Mouse (Mus musculus): ENCODE results near the gene Galt. TPM values are rescaled to one million over a fixed set of nuclear protein-coding genes. Genes with fewer than 3 reads are reported as not detected.
"Not testable (repeated sequence)": the region's sequence is repeated elsewhere in the genome, so short reads cannot be mapped to it uniquely, and the experiment has no call there.

Gene Galt
- total RNA-seq, 2 experiments from 2014 or later: 45.6 to 52.0 TPM

- intact Hi-C loops (cut with DNase I); DNase-seq: not testable (repeated sequence)
Observed at GRCm38 (mm10) chr4:41772946-41773345, 17.9 kb downstream of the Galt start.

- peak; percentile 64 to 71 for DNase-seq
Observed at GRCm38 (mm10) chr4:41773502-41773901, 18.5 kb downstream of the Galt start.

DNA sequence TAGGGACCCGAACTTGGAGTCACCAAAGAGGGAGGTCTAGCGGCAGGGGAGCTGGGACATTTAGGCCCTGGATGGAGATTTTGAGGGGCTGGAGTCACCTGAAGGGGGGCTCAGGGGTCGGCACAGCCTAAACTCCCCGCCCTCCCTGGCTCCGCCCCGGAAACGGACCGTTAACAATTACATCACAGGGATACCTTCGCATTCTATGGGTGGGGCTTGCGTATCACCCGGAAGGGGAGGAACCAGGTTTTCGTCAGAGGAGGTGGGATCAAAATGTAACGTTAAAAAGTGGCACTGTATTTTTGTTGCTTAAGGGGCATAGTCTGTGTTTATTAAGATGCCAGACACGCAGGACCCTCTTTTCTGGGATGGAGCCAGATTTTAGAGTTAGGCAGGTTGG lies 19.0 kb downstream of the Galt start, which contains the start of gene Ccl27a:
Ccl27a (minus strand) TSS at position 246 of the 400 bp plus-strand sequence.
- intact Hi-C loops (cut with DNase I): not testable (repeated sequence)
- DNase-seq: peak; percentile 60 to 70

More at GRCm38 (mm10) chr4:41773502-41773901, 18.5 kb downstream of the Galt start:
- intact Hi-C loops (cut with DNase I): not testable (repeated sequence)

DNA sequence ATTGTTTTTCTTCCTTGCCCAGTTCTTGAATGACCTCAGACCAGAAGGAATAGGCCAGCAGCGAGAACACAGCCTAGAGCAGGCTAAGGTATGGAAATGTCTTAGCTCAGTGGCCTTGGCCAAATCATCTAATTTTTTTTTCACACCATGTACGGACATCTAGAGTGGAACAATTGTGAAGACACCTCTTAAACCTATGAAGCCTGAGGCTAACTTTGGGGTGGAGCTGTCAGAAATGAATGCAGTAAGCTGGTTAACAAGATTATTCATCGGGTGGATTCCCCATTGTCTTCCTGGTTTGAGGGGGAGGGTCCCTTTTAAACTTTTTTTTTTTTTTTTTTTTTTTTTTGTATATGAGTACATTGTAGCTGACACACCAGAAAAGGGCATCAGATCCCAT lies 19.5 kb downstream of the Galt start:
- intact Hi-C loops (cut with DNase I); DNase-seq: not testable (repeated sequence)

DNA sequence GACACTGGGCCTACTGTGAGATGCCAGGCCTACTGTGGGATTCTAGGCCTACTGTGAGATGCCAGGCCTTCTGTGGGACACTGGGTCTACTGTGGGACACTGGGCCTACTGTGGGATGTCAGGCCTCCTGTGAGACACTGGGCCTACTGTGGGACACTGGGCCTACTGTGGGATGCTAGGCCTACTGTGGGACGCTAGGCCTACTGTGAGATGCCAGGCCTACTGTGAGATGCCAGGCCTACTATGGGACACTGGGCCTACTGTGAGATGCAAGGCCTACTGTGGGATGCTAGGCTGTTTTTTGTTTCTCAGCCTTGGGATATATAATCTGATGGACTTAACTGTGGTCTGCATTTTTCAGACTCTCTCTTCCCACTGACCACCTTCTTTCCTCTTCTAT lies 20.8 kb downstream of the Galt start:
- intact Hi-C loops (cut with DNase I); DNase-seq: not testable (repeated sequence)

DNA sequence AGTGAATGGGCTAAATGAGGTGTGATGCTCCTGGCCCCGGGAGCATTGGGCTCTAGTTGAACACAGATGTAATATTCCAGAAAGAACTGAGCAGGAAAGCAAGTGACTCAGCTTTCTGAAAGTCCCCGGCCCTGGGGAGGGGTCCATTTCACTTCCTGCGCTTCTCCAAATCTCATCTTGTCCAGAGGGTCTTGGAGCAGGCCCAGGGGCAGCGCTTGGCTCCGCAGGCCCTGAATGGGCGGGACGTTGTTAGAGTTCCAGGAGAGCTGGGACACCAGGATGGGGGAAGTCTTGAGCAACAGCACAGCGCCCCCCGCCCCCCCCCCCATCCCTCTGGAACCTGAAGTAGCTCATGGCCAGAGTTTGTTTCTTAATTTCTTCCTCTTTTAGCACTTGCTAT lies 26.2 kb downstream of the Galt start:
- intact Hi-C loops (cut with DNase I); DNase-seq: not testable (repeated sequence)

- intact Hi-C loops (cut with DNase I); DNase-seq: not testable (repeated sequence)
Observed at GRCm38 (mm10) chr4:41781748-41782485, 26.9 kb downstream of the Galt start.

DNA sequence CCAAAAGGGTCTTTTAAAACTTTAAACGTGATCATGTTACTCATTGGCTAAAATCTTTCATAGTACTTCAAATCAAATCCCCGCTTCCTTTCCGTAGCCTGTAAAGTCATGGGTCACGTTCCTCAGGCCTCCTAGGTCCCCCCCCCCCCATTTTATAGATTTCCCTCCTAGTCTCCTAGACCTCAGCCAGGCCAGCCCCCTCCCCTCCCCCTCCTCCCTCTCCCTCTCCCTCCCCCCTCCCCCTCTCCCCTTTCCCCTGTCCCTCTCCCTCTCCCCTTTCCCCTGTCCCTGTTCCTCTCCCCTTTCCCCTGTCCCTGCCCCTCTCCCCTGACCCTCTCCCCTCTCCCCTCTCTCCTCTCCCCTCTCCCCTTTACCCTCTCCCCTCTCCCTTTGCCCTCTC lies 27.7 kb downstream of the Galt start:
- intact Hi-C loops (cut with DNase I); DNase-seq: not testable (repeated sequence)

DNA sequence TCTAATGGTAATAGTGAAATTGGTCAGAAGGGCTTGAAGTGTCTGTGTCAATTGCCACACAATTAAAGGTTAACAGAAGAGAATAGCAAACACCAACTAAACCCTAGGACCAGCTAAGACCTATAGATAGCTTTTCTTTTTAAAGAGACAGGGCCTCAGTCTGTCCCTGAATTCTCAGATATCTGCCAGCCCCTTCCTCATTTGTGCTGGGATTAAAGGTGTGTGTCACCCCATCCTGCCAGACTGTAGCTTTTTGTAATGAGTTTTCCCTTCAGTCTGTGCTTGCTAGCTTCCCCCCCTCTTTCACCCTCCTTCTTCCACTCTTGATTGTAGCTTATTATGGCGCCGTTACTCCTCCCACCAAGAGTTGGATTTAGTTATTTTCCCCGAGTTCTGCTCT lies 28.2 kb downstream of the Galt start:
- DNase-seq; intact Hi-C loops (cut with DNase I): not testable (repeated sequence)

Other genes starting within 250 kb of the Galt start
- gene 1110017D15Rik, start 237.9 kb upstream of the Galt start, total RNA-seq (2021): under 1 TPM in 1 of 2 experiments, not detected in 1; 0.69 TPM
- 10 to 100 TPM; 14.5 to 17.3 TPM for gene Fam219a, start 185.7 kb upstream of the Galt start, total RNA-seq (2021)
- 1 to 10 TPM in 1 of 2 experiments, under 1 TPM in 1; 0.93 to 1.7 TPM for gene Dnaic1, start 185.5 kb upstream of the Galt start, total RNA-seq (2021)
- 1 to 10 TPM; 4.3 to 4.6 TPM for gene Enho, start 114.9 kb upstream of the Galt start, total RNA-seq (2021)
- gene Cntfr, start 58.1 kb upstream of the Galt start, total RNA-seq (2021): 1 to 10 TPM; 2.0 to 5.1 TPM
- 10 to 100 TPM; 56.9 to 61.0 TPM for gene Il11ra1, start 55.2 kb upstream of the Galt start, total RNA-seq (2021)
- gene Rpp25l, start 41.7 kb upstream of the Galt start, total RNA-seq (2021): 10 to 100 TPM; 28.7 to 30.2 TPM
- 10 to 100 TPM; 83.6 to 87.8 TPM for gene Dctn3, start 32.1 kb upstream of the Galt start, total RNA-seq (2021)
- gene Arid3c, start 24.1 kb upstream of the Galt start, total RNA-seq (2021): not detected
- gene Sigmar1, start 929 bp downstream of the Galt start, total RNA-seq (2021): 10 to 100 TPM; 22.8 to 23.2 TPM
- gene Ccl27a, start 19.0 kb downstream of the Galt start, total RNA-seq (2021): 10 to 100 TPM; 17.2 to 19.3 TPM
- not detected for gene Gm21541, start 148.4 kb downstream of the Galt start, total RNA-seq (2021)
- under 1 TPM; 0.65 to 0.80 TPM for gene Gm20878, start 186.3 kb downstream of the Galt start, total RNA-seq (2021)
- gene Fam205a4, start 210.8 kb downstream of the Galt start, total RNA-seq (2021): not detected